Mouse (Mus musculus): Measurements from ENCODE around the gene Pa2g4. TPM values are rescaled to one million over a fixed set of nuclear protein-coding genes. Genes with fewer than 3 reads are reported as not detected.
"Not testable (repeated sequence)": the region's sequence is repeated elsewhere in the genome, so short reads cannot be mapped to it uniquely, and the experiment has no call there.

Pa2g4 gene
- total and polyA plus RNA-seq, 3 experiments, result 8.6 to 88.2 (median 79.7) TPM

DNA sequence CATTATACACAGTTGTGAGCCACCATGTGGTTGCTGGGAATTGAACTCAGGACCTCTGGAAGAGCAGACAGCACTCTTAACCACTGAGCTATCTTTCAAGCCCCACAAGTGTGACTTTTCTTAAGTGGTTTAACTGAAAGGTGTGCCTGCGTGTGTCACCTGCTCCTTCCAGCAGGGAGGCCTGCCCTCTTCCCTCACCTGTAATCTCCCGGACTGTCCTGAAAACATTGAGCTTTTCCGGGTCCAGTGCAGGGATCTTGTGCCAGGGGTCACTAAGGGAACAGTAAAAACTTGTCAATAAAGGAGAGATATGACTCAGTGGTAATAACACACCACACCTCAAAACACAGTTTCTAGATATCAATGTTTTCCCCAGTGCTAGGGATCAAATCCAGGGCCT, 13.5 kb upstream of the Pa2g4 start:
- no peak for DNase-seq

DNA sequence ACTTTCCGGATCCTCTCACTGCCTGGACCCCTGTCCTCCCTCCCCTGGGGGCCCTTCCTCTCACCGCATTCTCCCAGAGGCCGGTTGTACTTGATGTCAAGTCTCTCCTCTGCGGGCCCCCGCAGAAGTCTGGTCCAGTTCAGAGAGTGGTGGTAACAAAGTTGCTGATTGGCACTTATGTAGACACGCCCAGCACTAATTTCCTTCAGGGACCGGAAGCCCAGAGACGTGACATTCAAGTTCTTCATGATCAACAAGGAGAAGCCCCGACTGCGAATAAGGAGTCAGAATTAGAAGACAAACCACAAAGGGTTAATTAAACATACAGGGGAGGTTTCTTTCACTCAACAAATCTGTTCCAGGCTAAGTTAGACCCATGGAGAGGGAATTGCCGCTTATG, 12.5 kb upstream of the Pa2g4 start:
- DNase-seq, result no peak

DNA sequence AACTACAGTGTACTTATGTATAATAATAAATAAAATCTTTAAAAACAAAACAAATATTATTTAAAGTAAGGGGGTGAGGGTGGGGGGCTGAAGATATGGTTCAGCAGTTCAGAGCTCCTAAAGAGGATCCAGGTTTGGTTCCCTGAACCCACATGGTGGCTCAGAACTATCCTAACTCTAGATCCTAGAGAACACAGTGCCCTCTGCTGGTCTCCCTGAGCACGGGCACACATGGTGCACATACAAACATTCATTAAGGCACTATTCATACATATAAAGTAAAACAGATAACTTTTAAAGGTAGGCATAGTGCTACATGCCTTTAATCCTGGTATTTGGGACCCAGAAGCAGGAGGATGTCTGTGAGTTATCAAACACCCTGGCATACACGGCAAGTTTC, 9.3 kb upstream of the Pa2g4 start:
- no peak for DNase-seq

DNA sequence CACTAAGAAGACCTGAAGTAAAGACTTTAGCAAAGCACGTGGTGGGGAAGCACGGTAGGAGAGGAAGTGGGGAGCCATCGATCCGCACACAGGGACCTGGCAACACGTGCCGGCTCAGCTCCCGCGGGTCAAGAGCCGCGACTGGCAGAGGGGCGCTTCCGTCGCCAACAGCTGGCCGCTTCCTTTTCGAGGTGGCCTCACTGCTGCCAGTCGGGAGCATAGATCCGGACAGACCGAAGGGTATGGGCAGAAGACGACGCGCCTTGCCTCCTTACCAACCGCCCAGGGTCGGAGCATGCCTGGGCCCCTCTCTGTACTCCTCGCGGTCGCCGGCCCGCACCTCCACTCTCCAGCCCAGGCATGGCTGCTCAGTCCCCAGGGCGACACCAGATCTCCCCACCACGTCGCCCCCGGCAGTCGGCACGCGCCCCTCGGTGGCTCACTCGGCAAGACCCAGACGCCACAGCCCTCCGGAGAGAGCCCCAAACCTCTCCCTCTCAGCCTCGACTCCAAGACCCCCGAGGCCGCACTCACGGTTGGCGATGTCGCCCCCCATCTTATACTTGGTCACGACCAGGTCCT, 490 bp downstream of the Pa2g4 start:
- DNase-seq, result peak; percentile 62

DNA sequence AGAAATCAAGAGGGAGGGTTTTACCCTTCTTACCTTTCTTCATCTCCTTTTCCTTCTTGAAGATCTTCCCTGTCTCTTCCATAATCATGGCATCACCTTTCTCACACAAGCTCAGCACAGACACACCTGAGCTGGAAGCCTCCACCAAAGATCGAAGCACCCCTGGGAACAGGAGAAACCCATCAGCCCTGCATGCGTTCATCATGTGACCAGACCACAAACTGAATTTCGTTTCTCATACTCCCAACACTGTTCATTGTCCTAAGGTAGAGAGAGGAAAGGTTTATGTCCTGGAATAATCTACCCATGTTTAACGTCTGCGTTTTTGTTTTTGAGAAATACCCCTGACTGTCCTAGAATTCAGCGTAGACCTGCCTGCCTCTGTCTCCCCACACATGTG, 2.2 kb downstream of the Pa2g4 start:
- DNase-seq, result no peak

DNA sequence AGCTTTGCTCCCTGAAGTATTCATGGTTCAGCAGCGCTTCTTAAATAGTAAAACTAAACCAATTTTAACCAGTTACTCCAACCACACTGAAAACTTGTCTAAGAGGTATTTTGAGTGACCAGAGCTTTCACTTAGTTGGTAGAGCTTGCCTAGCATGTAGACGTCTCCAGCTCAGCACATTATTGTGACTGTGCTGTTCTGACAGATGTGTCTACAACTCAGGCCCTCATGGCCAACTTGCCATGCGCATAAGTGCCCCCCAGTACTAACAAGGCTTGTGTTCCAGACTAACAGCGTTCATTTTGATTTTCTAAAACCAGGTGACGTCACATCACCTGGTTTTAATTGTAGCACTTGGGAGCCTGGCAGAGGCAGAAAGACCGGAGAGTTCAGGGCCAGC, 8.8 kb downstream of the Pa2g4 start:
- no peak for DNase-seq

DNA sequence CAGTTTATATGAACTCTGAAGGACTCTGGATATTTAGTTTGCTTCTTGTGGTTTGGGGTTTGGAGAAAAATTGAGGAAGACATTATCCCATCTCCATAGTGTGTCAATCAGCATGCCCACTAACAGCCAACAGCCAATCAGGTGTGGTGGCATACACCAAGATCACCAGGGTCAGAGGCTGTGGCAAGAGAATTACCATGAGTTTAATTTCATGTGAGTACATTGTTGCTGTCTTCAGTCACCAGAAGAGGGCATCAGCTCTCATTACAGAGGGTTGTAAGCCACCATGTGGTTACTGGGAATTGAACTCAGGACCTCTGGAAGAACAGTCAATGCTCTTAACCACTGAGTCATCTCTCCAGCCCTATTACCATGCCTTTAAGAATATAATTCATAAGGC, 9.5 kb downstream of the Pa2g4 start:
- DNase-seq, result no peak

DNA sequence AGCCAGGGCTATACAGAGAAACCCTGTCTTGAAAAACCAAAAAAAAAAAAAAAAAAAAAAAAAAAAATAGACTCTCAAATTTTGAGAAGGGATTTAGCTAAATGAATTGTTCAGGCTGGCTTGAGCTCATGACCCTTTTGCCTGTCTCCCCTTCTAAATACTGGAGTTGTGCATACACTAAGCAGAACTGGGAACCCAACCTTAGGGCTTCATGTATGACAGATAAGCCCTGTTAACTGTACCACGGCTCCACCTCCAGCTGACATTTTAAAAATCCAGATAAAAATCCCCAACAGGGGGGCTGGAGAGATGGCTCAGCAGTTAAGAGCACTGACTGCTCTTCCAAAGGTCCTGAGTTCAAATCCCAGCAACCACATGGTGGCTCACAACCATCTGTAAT, 10.2 kb downstream of the Pa2g4 start:
- DNase-seq, result not testable (repeated sequence)

DNA sequence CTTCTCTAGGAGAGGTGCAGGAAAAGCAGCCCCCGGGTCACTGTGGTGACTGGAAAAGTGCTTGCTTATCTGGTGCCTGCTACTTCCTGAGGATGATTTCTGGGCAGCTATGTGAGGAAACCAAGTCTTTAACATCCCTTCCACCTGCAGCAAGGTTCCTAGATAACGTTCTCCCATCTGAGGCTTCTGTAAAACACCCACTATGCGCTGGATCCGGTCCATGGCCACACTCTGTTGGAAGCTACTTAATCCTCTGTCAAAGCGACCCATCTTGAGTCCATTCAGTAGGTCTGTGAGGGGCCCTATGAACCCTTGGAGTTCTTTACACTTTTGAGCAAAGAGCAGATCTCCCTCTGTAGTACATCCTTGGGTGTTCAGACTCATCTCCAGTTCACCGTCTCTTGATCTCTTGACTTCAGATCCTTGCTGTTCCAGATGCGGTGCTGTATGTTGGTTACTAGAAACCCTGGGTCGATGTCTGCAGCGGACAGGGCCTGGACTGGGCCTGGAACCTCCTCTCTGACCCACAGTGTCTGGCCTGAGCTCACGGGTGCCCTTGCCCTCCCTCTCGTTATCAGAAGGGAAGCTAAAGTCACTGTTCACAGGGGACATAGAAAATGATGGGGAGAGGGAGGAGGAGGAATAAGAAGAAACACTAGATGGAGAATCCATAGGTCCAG, 15.5 kb downstream of the Pa2g4 start:
- not testable (repeated sequence) for DNase-seq

DNA sequence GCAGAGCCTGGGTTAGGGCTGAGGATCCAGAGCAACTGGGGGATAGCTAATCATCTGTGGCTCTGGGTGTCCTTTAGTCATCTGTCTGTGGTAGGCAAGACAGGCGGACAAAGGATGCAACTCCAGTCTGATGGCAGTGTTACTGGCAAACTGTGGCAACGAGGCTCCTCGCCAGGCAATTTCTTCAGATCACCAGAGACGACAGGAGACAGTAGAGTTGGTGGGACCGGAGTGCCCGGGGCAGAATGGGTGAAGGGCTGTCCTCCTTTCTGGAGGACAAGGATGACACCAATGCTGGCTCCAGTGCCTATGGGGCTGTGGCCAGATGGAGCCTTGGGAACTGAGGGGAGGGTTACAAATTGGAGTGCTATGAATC, 16.1 kb downstream of the Pa2g4 start:
- not testable (repeated sequence) for DNase-seq

DNA sequence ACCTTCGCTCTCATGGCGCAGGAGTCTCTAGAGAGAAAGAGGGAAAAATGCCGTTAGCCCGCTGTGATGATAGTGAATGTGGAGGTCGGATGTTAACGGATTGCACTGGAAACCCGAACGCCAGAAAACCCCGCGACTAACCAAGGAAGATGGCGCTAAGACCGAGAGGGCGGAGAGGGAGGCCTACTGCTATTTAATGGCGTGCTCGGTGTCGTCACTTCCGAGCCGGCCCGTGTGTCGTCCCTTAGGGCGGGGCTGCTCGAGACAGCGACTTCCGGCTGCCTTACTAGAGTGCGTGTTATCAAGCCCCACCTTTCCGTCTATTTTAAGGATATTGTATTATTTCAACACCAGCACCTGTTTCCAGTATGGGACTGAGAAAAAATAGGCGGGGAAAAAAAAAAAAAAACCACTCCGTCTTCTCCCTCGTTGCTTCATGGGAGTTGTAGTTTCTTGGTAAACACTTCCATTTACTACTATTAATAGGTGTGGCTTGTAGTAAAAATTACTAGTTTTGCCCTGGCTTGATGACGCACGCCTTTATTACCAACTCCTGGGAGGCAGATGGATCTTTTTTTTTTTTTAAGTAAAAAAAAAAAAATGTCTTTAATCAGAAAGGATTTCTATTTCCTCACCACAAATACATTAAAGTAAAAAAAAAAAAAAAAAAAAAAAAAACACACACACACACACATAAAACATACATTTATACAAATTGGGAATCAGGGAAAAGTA, 16.7 kb downstream of the Pa2g4 start, which contains the start of gene Rpl41:
TSS of gene Rpl41 (minus strand) at position 359 of the 735 bp plus-strand sequence.
- DNase-seq, result peak; percentile 93

DNA sequence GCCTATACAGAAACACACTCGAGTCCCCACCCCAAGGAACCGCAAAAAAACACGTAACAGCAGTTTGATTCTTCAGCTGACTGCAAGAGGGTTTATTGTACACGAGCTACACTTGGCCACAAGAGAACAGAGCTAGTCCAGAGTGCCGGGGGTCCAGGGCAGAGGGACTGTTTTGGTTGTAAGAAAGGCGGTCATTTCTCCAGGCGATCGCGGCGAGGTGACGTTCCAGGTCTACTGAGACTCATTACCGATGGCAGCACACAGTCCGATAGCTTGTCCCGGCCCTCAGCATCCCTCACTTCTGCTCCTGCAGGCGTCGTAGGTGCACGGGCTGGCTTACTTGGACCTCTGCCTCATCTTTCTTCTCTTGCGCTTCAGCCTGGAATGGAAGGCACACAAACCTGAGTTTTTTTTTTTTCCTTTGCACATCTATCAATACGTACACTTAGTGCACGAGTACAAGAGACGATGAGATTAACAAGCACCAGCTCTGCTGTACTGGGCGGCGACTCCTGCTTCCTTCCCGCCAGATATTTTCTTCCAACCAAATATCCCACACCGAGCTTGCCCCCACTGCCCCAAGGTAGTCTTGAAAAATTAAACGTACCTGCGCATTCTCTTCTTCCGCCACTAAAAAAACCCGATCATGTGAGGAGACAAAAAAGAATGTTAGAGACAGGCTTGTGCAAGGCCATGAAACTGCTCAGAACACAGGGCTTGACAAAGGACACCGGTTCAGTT, 17.6 kb downstream of the Pa2g4 start:
- DNase-seq, result not testable (repeated sequence)

DNA sequence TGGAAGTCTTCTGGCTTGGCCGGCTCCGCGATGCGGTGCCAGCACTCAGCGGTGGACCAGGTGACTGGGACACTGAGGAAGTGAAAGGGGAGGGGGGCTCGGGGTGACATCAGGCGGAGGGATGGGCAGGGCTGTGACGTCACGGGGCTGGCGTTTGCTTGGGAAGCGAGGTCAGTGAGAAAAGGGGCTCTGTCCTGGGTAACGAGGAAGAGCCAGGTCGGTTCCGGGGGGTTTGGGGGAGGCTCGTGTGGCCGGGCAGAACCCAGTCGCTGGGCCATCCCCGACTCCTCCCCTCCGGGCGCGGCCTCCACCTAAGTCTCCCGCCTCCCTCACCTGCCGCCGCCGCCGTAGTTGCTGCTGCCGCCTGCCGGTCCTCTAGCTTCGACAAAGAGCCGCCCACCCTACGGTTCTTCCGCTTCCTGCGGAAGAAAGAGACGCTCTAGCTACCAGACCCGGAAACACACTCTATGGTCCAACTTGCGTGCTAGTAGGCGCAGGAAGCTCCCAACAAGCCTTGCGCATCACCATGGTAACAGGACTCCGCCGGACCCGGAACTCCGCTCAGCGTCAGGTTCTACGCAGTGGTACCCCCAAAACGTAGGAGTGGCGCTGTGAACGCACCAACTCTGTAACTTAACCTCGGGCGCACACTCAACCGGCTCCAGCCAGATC, 18.3 kb downstream of the Pa2g4 start, which contains the start of gene Zc3h10:
TSS of gene Zc3h10 (minus strand) at position 414 of the 672 bp plus-strand sequence.
- peak; percentile 96 for DNase-seq

DNA sequence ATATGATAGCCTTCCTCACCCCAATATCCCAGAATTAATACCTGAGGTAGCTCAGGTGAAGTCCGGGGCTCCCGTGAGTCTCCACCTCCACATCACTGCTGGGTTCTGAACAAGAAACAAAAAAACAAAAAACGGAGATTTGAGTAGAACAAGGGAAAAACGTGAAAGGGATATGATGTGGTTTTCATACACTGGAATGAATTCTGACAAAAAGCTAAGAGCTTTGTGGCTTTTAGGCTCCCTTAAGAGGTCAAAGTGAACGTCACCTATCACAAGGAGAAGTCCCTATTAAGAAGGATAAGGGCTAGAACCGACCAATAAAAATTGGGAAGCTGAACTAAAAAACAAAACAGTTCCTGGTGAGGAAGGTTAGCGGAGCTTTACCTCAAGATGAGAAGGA, 19.0 kb downstream of the Pa2g4 start:
- no peak for DNase-seq

DNA sequence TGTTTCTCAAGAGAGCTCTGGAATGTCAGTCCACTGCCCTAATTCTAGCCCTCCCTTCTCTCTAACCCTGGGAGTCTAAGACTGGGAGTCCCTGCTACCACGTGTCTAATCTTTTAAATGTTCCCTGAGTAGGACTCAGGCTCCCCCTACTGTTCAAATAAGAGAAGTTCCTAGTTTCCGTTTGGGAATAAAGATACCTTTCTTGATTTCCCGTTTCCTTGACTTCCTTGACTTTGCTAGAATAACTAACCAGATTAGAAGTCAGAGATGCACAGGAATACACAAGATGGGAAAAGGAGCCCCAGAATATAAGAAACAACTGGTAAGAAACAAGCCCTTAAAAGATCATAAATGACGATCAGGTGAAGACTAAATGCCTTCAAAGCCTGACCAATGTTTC, 19.4 kb downstream of the Pa2g4 start:
- DNase-seq, result no peak

DNA sequence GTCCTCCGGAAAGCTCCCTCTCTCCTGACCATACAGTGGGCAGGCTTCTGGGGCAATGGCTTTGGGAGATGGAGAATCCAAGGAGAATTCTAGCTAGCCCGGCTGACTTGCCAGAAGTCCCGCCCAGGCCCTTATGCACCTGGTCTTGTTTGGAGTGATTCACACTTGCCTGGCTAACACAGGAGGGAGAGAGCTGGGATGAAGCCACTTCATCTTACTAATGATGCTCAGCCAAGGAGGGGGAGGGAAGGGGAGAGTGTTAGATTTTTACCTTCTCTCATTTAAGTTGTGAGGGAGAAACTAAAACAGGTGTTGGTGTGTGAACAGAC, 20.3 kb downstream of the Pa2g4 start:
- no peak for DNase-seq

DNA sequence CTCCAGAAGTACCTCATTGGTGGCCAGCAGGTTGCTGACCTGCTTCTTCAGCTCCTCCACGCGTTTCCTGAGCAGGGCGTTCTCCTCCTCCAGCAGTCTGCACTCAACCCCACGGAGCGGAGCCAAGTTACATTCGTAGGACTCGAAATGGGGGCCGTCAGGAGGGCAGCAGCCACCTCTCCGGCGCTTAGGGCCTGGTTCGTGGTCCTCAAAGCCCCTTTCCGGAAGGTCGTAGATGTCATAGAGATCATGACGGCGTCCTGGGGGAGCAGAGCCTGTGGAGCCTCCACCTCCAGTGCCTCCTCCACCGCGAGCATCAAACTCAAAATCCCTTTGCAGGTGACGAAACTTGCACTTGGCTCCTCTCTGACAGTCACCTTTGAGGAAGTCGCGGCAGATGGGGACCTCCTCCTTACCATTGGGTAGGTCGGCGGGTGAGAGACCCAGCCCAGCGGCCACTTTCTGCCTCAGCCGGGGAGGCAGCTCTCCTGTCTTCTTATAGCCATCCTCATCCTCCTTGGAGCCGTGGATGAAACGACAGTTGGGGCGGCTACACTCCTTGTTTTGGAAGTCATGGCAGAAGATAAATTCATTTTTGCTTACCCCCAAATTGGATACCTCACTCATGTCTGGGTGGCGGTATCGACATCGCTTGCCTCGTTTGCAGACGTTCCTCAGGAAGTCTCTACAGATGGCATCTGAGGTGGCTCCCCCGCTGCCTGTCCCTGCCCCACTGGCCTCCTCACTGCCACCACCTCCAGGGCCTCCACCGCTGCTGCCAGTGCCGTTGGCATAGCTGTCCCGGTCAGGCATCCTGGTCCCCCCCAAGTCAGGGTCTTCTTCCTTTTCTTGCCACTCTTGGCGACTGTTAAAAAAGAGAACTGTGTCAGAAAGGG, 20.9 kb downstream of the Pa2g4 start:
- DNase-seq, result no peak

DNA sequence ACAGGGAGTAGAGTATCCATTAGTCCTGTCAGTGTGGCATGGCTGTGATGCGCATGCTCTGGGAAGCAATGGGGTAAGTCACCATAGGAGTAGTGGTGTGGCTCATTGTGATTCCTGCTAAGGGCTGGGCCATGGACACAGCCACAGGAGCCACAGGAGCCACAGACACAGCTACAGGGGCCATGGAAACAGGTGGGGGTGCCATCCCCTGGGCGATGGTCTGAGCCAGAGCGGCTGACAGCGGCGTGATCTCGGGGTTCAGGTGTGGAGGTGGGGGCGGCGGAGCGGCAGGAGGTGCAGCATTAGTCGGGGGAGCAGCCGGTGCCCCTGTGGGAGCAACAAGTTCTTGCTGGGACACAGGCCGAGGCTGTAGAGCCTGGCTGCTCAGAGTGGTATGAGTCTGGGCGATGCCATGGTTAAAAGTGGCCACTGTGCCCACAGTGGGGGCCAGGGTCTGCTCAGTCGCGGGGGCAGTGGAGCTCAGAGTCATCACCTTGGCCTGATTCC, 21.6 kb downstream of the Pa2g4 start:
- no peak for DNase-seq

DNA sequence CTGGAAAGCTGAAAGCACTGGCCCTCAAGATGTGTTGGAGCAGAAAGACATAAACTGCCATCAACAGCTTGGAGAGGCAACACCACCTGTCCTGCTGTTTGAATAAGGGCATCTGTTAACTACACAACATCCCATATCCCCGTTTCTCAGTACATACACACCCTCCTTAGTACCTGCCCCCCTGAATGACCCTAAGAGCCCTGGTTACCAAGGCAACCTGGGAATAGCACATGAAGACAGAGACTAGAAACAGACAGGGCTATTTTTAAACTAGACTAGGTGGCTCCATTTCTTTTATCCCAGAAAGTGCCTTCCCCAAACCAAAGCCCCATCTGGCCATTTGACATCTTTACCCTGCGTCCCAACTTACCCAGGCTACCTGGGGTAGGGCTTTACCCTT, 22.7 kb downstream of the Pa2g4 start:
- no peak for DNase-seq

DNA sequence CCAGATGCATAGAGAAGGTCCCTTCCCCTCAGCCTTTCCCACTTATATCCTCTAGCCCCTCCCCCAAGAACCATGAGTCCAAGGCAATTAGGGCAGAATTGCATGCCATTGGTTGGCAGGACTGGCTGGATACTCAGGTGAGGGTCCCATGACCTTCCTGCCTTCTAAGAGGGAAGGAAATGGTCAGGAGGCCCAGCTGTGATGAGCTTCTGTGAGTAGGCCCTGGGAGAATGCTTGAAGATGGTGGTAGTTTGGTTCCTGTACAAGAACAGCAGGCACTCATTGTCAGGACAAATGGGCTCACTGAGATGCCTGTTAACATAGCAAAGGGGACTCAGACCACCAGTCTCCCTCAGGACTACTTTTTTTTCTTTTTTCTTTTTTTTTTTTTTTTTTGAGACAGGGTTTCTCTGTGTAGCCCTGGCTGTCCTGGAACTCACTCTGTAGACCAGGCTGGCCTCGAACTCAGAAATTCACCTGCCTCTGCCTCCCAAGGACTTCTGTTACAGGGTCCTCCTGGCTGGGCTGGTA, 27.4 kb downstream of the Pa2g4 start:
- DNase-seq, result no peak
